Mouse (Mus musculus) CH12.LX (cell line): ENCODE data around the gene Rnf123. TPM values are rescaled to one million over a fixed set of nuclear protein-coding genes. Genes with fewer than 3 reads are reported as not detected.

ENCODE experiments used
- DNase-seq: peaks from one replicate; pipeline ENCODE4 v3.0.0-alpha.2; 2013; ENCODE audit errors: extremely low read depth
- H3K27ac ChIP-seq: 2 replicates; pipeline ENCODE4 v1.5.1; 2012; ENCODE audit warnings: low read depth, mild to moderate bottlenecking, control low read depth, moderate library complexity; ENCODE audit not compliant: insufficient read depth
- H3K27me3 ChIP-seq: replicated peaks from 2 replicates; pipeline ENCODE3; 2012; ENCODE audit warnings: inconsistent platforms
- H3K36me3 ChIP-seq, 2 experiments: replicated peaks in 1 of 2; 2 replicates each; pipeline versions ENCODE3 to v1.6.1; 2012; ENCODE audit warnings: inconsistent platforms in 1 of 2, low read length in 1 of 2, mild to moderate bottlenecking in 1 of 2, mixed read lengths in 1 of 2, moderate library complexity in 1 of 2; ENCODE audit not compliant: control insufficient read depth in 1 of 2, insufficient read depth in 1 of 2
- H3K4me1 ChIP-seq, 2 experiments: 2 replicates each; pipeline ENCODE4 v1.6.1; 2012; ENCODE audit warnings: inconsistent platforms in 1 of 2, moderate library complexity in 1 of 2; ENCODE audit not compliant: insufficient read depth in 2 of 2, control insufficient read depth in 1 of 2
- H3K4me2 ChIP-seq: 2 replicates; pipeline ENCODE4 v1.6.1; 2012; ENCODE audit warnings: low read depth, mild to moderate bottlenecking, control low read depth; ENCODE audit not compliant: poor library complexity, insufficient read depth, severe bottlenecking
- H3K4me3 ChIP-seq, 3 experiments: fragments of 150-350 bp in 1 of 3; sonication (generic) in 1 of 3; replicated peaks in 1 of 3; 2 replicates each; pipeline versions ENCODE3 to v1.5.1; 2011 to 2012; ENCODE audit warnings: low read depth in 2 of 3, low read length in 2 of 3, mild to moderate bottlenecking in 2 of 3, moderate library complexity in 2 of 3, control low read depth in 1 of 3, improper control_type of control experiment in 1 of 3, inconsistent platforms in 1 of 3, mixed read lengths in 1 of 3; ENCODE audit not compliant: poor library complexity in 1 of 3
- H3K79me2 ChIP-seq: replicated peaks from 2 replicates; pipeline ENCODE4 v1.6.1; 2012; ENCODE audit warnings: mild to moderate bottlenecking, moderate library complexity; ENCODE audit not compliant: control insufficient read depth, poor library complexity, insufficient read depth, severe bottlenecking; ENCODE audit errors: extremely low read depth
- H3K9ac ChIP-seq: 2 replicates; pipeline ENCODE4 v1.6.1; 2012; ENCODE audit warnings: low read depth, mild to moderate bottlenecking, control low read depth, moderate library complexity; ENCODE audit not compliant: insufficient read depth
- H3K9me3 ChIP-seq: replicated peaks from 2 replicates; pipeline ENCODE3; 2012; ENCODE audit warnings: low read length, inconsistent platforms, mixed read lengths
- CHD1 ChIP-seq: IDR thresholded peaks from 2 replicates; pipeline ENCODE4 v1.6.1; 2012; ENCODE audit warnings: low read depth, low read length, improper control_type of control experiment, inconsistent platforms
- CHD2 ChIP-seq: IDR thresholded peaks from 2 replicates; pipeline ENCODE4 v1.6.1; 2011; ENCODE audit warnings: low read length, improper control_type of control experiment
- CTCF ChIP-seq, 2 experiments: IDR thresholded peaks in 1 of 2; conservative IDR thresholded peaks in 1 of 2; 2 replicates each; pipeline ENCODE4 v1.5.1; 2011 to 2012; ENCODE audit warnings: low read depth in 2 of 2, low read length in 2 of 2, improper control_type of control experiment in 1 of 2, inconsistent platforms in 1 of 2, mild to moderate bottlenecking in 1 of 2, moderate library complexity in 1 of 2
- E2F4 ChIP-seq: IDR thresholded peaks from 2 replicates; pipeline ENCODE4 v1.6.1; 2011; ENCODE audit warnings: low read depth, low read length, improper control_type of control experiment; ENCODE audit not compliant: insufficient replicate concordance
- ELF1 ChIP-seq: IDR thresholded peaks from 2 replicates; pipeline ENCODE4 v1.6.1; 2014; ENCODE audit warnings: low read depth, mild to moderate bottlenecking, inconsistent platforms, low read length, improper control_type of control experiment
- GABPA ChIP-seq: IDR thresholded peaks from 2 replicates; pipeline ENCODE4 v1.6.1; 2012; ENCODE audit warnings: low read depth, low read length, improper control_type of control experiment, inconsistent platforms; ENCODE audit not compliant: insufficient replicate concordance
- JUN ChIP-seq: IDR thresholded peaks from 2 replicates; pipeline ENCODE4 v1.6.1; 2011; ENCODE audit warnings: low read depth, mild to moderate bottlenecking, low read length, improper control_type of control experiment, moderate library complexity; ENCODE audit not compliant: insufficient read depth
- JUND ChIP-seq: conservative IDR thresholded peaks from 2 replicates; pipeline ENCODE4 v1.6.1; 2011; ENCODE audit warnings: low read depth, low read length, improper control_type of control experiment
- KAT2A ChIP-seq: IDR thresholded peaks from 2 replicates; pipeline ENCODE4 v1.6.1; 2012; ENCODE audit warnings: low read length, improper control_type of control experiment, inconsistent platforms; ENCODE audit not compliant: insufficient replicate concordance
- MAX ChIP-seq: IDR thresholded peaks from 2 replicates; pipeline ENCODE4 v1.6.1; 2011; ENCODE audit warnings: low read length, improper control_type of control experiment
- MAZ ChIP-seq: IDR thresholded peaks from 2 replicates; pipeline ENCODE4 v1.6.1; 2012; ENCODE audit warnings: low read depth, mild to moderate bottlenecking, inconsistent platforms, low read length, improper control_type of control experiment, moderate library complexity
- MEF2A ChIP-seq: IDR thresholded peaks from 2 replicates; pipeline ENCODE4 v1.6.1; 2014; ENCODE audit warnings: low read depth, mild to moderate bottlenecking, inconsistent platforms, low read length, improper control_type of control experiment, borderline replicate concordance
- MXI1 ChIP-seq: IDR thresholded peaks from 2 replicates; pipeline ENCODE4 v1.6.1; 2011; ENCODE audit warnings: mild to moderate bottlenecking, low read depth, low read length, improper control_type of control experiment
- NELFE ChIP-seq: IDR thresholded peaks from 2 replicates; pipeline ENCODE4 v1.6.1; 2011; ENCODE audit warnings: low read depth, low read length, improper control_type of control experiment
- PAX5 ChIP-seq: IDR thresholded peaks from 2 replicates; pipeline ENCODE4 v1.6.1; 2012; ENCODE audit warnings: low read length, inconsistent platforms, mixed read lengths
- POLR2AphosphoS2 ChIP-seq: IDR thresholded peaks from 2 replicates; pipeline ENCODE4 v1.6.1; 2011; ENCODE audit warnings: low read depth, low read length, improper control_type of control experiment
- RAD21 ChIP-seq: IDR thresholded peaks from 2 replicates; pipeline ENCODE4 v1.6.1; 2011; ENCODE audit warnings: low read depth, mild to moderate bottlenecking, low read length, improper control_type of control experiment, moderate library complexity
- RCOR1 ChIP-seq: conservative IDR thresholded peaks from 2 replicates; pipeline ENCODE4 v1.6.1; 2012; ENCODE audit warnings: low read depth, mild to moderate bottlenecking, inconsistent platforms, low read length, improper control_type of control experiment
- SMC3 ChIP-seq: IDR thresholded peaks from 2 replicates; pipeline ENCODE4 v1.6.1; 2011; ENCODE audit warnings: low read depth, low read length, improper control_type of control experiment
- USF1 ChIP-seq: IDR thresholded peaks from 2 replicates; pipeline ENCODE4 v1.6.1; 2014; ENCODE audit warnings: low read depth, mild to moderate bottlenecking, inconsistent platforms, low read length, improper control_type of control experiment
- USF2 ChIP-seq: conservative IDR thresholded peaks from 2 replicates; pipeline ENCODE4 v1.6.1; 2011; ENCODE audit warnings: low read depth, low read length, improper control_type of control experiment
- ZC3H11A ChIP-seq: IDR thresholded peaks from 2 replicates; pipeline ENCODE4 v1.6.1; 2012; ENCODE audit warnings: low read depth, mild to moderate bottlenecking, inconsistent platforms, low read length, improper control_type of control experiment
- dilution Hi-C: fragments of 300-500 bp; cut with MboI; formaldehyde crosslinking; loops from 2 replicates; pipeline ENCODE4 v1.14.3; 2020; ENCODE audit warnings: low sequenced_read_pairs; ENCODE audit not compliant: extremely low pct_unique_long_range_greater_than_20kb, extremely low pct_ligation_motif_present
- in situ Hi-C: fragments of 300-500 bp; cut with MboI; formaldehyde crosslinking; loops from 3 replicates; pipeline ENCODE4 v1.14.3; 2019; ENCODE audit warnings: low sequenced_read_pairs, low pct_ligation_motif_present, low pct_unique_long_range_greater_than_20kb, mixed read lengths
- polyA plus RNA-seq: library from polyadenylated mRNA; unstranded; fragments of >175 nt; gene quantifications from 2 replicates; pipeline ENCODE4 v1.2.1, GENCODE M21; 2012; ENCODE audit warnings: low read depth; ENCODE audit not compliant: insufficient read length
- total RNA-seq, 2 experiments: library from RNA; depleted of rRNA; stranded (reverse); fragments of 300-350 nt in 1 of 2; fragments of >200 nt in 1 of 2; gene quantifications; 2 replicates each; pipeline ENCODE4 v1.2.3; 2012 to 2014

The Rnf123 gene
- total and polyA plus RNA-seq, 3 experiments, result 10.0 to 50.0 (median 28.8) TPM

- no peaks in the 10 kb centered on the region for H3K79me2 ChIP-seq
- no peak overlapping the region for H3K27ac ChIP-seq
- H3K27me3 ChIP-seq, result no peaks in the 10 kb centered on the region
- no peak overlapping the region for H3K4me2 ChIP-seq
- dilution Hi-C loops (no loop called here), in situ Hi-C loops (no loop called here)
- no peak for TF ChIP-seq KAT2A
- TF ChIP-seq MEF2A, result no peak
- TF ChIP-seq USF2, result no peak
- TF ChIP-seq MXI1, result no peak
- TF ChIP-seq SMC3, result no peak
- no peak for TF ChIP-seq RCOR1
- TF ChIP-seq PAX5, result no peak
- TF ChIP-seq JUN, result no peak
- no peak for TF ChIP-seq JUND
- TF ChIP-seq USF1, result no peak
- no peak for TF ChIP-seq POLR2AphosphoS2
- TF ChIP-seq ELF1, result no peak
- TF ChIP-seq ZC3H11A, result no peak
- TF ChIP-seq CTCF (conservative IDR thresholded peaks at IDR 0.05 in 1 of 2, IDR thresholded peaks at IDR 0.05 in 1 of 2; ENCODE audit: low read depth in 2 of 2, low read length in 2 of 2), result no peak
- no peak for DNase-seq
- H3K9ac ChIP-seq, result no peak overlapping the region
- H3K4me3 ChIP-seq, result no peak overlapping the region
- H3K9me3 ChIP-seq, result no peaks in the 10 kb centered on the region
- H3K36me3 ChIP-seq, result peaks cover 2 to 65% of the 10 kb centered on the region in 2 experiments
- H3K4me1 ChIP-seq, result peaks cover 5 to 12% of the 10 kb centered on the region in 2 experiments
Observed at GRCm38 (mm10) chr9:108115290-108116077, 32.3 kb upstream of the Rnf123 start.

- H3K9ac ChIP-seq, result no peak overlapping the region
- in situ Hi-C loops, result no loop called here
- dilution Hi-C loops, result no loop called here
- DNase-seq, result no peak
- no peaks in the 10 kb centered on the region for H3K79me2 ChIP-seq
- H3K27ac ChIP-seq, result no peak overlapping the region
- peaks cover 4 to 88% of the 10 kb centered on the region in 2 experiments for H3K36me3 ChIP-seq
- H3K9me3 ChIP-seq, result no peaks in the 10 kb centered on the region
- no peak overlapping the region for H3K4me2 ChIP-seq
- no peak overlapping the region for H3K4me3 ChIP-seq
- TF ChIP-seq MAX (no peak), RCOR1 (no peak), RAD21 (no peak), KAT2A (no peak), CHD1 (no peak), JUN (no peak), CHD2 (no peak), CTCF (conservative IDR thresholded peaks at IDR 0.05 in 1 of 2, IDR thresholded peaks at IDR 0.05 in 1 of 2; ENCODE audit: low read depth in 2 of 2, low read length in 2 of 2) (no peak), GABPA (no peak), SMC3 (no peak), USF1 (no peak), NELFE (no peak), E2F4 (no peak), MAZ (no peak)
- H3K4me1 ChIP-seq, result peaks cover 0 to 4% of the 10 kb centered on the region in 2 experiments; a peak in 1 of 4 replicates
- no peaks in the 10 kb centered on the region for H3K27me3 ChIP-seq
Observed at GRCm38 (mm10) chr9:108112719-108113340, 29.7 kb upstream of the Rnf123 start.
